Mouse (Mus musculus) inflammation-experienced regulatory T-cells, adult 6 months (primary cell): ENCODE measurements around the gene Nol4l. TPM values are rescaled to one million over a fixed set of nuclear protein-coding genes. Genes with fewer than 3 reads are reported as not detected.
"Not testable (repeated sequence)": the region's sequence is repeated elsewhere in the genome, so short reads cannot be mapped to it uniquely, and the experiment has no call there.

ENCODE experiments used
- ATAC-seq: one replicate; pipeline ENCODE4 v1.8.0; 2017
- polyA plus RNA-seq, 3 experiments: library from polyadenylated mRNA; unstranded; fragments of 100-300 nt; shearing (Covaris generic); gene quantifications; one replicate each; pipeline ENCODE4 v1.2.1; 2017

Nol4l gene
- polyA plus RNA-seq, 3 experiments from 2014 or later = 2.4 to 3.9 (median 2.4) TPM

DNA sequence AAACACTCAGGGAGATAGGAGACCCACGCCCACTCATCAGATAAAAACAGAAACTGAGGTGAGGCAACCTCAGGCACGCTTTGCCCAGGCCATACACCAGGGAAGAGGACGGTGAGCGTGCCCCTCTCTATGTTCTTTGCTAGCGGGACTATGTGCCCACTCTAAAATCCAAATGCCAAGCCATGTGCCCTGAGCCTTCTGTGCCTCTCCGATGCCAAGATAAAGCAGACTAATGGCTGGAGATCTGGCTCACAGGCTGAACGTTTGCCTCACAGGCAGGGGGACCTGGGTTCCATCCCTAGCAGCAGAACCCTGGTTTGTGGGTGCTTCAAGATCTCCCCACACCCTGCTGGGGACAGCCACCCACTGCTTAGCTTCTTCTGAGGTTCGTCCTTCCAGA lies 19.6 kb downstream of the Nol4l start:
- ATAC-seq = no peak

DNA sequence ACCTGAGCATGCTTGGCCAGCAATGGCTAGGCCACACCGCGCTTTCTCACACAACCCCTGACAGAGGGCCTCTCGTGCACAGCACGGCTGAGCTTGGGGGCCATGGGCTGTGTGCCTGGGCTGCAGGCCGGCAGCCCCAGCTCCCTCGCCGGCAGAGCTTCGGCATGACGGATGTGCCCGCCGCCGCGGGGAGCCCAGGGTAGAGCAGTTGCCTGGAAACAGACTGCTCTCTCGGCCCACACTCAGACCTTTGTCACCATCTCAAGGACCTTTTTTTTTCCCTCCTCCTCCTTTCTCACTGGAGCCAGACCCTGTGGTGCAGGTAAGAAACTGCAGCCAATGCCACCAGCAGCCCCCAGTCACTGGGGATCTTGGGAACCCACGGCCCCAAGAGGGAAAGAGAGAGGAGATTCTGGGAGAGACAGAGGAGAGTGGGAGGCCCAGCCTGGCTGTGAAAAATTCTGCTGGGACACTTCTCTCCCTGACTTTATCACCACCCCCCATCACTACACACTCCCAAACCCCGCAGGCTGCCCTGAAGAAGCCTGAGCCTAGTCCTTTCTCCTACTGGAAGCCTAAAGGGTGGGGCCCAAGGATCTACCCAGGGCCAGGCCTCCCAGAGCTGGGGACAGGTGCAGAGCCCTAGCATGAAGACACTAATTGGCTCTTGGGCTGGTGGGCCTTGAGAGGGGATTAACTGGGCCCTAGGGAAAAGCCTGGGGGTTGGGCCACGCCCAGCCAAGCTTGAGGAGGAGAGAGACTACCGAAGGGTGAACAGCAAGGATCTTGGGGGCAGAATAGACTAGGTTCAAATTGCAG lies 20.4 kb downstream of the Nol4l start:
- ATAC-seq = no peak

DNA sequence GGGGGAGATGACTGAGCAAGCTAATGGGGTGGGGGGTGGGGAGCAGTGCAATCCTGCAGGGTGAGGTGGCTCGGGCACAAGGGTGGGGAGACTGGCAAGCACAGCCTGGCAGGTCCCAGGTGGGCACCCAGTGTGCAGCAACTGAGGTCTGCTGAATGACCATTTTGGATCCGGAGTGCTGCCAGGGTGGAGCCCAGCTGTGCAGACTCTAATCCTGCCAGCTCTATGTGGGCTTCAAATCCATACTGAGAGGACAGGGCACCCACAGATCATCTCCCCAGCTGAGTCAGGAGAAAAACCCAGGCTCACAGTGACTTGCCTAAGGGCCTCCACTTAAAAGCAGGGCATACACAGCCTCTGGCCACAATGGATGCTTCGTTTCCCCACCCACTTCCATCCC lies 21.4 kb downstream of the Nol4l start:
- ATAC-seq = no peak

DNA sequence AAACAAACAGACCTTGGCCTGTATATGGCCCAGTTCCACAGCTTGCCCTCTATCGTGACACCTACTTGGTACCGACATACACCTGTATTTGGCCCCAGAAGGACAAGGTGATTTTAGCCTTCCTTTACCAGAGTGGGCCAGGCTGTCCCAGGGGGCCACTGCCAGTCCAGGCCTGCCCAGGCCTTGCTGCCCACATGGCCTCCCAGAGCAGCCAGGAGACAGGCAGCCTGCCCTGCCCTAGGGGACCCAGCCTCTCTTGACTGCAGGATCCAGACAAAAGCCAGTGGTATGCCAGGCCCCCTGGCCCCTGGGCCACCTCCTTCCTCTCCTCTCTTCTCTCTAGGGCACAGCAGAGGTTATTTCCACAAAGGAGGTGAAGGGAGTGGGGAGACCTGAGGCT lies 21.8 kb downstream of the Nol4l start:
- no peak for ATAC-seq

DNA sequence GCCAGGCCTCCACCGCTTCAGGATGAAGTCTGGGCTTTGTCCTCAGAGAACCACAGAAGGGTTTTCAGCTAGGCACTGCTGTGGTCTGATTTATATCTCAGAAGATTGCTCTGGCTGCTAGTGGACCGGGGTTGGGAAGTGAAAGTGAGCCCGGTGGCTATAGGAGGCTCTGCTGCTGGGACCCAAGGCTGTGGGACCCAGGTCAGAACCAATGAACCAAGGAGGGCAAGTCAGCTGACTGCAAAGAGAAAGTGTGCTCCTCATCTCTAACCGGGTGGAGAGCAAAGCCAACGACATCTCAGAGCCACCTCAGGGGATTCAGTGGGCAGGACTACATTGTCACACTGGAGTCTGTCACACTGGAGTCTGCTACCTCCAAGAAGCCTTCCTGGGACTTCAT lies 23.4 kb downstream of the Nol4l start:
- ATAC-seq = no peak

DNA sequence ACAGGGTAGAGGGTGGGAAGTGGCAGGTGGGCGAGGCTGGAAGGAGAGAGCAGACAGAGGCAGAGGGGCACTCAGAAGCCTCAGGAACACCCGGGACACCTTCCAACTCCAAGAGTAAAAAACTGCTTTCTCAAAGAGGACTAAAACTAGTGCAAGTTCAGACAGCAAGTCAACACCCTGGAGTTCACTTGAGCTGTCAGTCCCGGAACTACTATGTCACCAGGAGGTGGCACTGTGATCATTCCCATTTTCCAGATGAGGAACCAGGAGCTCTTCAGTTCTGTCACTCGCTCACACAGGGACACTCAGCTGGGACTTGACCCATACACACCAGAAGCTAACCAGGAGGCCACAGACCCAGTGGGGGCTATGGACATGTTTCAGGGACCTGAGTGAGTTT lies 30.6 kb downstream of the Nol4l start:
- no peak for ATAC-seq

DNA sequence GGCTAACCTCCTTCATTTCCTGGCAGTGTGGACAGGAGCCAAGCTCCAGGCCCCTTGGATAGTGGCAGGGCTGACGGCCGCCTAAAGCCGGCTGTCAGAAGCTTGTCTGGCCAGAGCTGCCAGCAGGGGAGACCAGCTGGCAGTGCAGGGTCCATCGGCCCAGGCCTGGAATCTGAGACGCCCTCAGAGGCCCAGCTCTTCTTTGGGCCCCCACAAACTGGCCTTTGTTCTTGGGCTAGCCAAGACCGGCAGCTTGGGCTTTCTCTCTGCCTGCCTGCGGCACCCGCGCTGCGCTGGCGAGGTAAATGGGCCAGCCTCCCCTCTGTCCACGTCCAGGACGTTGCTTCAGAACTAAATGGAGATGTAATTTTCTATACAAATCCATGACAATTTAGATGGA lies 32.9 kb downstream of the Nol4l start:
- ATAC-seq = no peak

DNA sequence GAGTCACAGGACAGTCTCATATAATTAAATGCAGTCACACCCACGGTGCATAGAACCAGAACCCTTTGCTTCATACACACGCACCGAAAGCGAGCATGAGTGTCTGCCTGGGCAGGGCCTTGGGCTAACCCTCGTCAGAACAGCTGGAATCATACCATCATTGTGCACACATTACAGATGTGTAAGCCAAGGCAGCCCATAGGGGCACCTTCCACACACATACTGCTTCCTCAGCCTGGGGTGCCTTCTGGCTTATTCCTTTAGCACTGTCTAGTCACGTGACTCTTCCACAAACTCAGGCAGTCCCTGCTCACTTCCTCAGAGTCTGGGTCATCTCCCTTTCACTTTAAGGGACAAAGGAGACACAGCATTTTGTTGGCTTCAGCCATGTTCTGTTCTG lies 33.5 kb downstream of the Nol4l start:
- no peak for ATAC-seq

DNA sequence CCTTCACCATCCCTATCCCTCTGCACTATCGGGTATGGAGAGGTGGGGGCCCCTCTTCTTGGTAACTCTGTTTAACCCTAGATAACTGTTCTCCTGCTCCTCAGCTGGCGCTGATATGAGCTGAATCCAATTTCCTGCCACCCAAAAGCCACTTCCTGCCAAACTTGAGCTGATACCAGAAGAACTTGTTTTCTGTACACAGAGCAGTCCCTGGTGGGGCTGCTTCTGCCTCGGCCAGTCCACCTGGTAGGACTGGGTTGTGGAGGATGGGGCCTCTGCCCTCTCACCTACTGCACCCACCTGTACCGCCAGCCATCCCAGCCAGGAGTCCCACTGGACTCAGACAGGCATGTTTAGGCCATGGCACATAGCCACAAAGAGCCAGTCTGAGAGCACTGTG lies 34.0 kb downstream of the Nol4l start:
- peak; percentile 42 for ATAC-seq

DNA sequence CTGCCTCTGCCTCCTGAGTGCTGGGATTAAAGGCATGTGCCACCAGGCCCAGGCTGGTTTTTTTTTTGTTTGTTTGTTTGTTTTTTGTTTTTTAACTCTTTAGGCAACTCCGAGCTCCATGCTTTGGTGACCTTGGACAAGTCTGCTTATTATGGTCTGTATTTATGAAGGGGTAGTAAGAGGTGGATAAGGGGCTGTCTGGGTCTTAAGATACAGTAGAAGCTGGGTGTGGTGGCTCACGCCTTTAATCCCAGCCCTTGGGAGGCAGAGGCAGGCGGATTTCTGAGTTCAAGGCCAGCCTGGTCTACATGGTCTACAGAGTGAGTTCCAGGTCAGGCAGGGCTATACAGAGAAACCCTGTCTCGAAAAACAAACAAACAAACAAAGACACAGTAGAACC lies 34.4 kb downstream of the Nol4l start:
- not testable (repeated sequence) for ATAC-seq

DNA sequence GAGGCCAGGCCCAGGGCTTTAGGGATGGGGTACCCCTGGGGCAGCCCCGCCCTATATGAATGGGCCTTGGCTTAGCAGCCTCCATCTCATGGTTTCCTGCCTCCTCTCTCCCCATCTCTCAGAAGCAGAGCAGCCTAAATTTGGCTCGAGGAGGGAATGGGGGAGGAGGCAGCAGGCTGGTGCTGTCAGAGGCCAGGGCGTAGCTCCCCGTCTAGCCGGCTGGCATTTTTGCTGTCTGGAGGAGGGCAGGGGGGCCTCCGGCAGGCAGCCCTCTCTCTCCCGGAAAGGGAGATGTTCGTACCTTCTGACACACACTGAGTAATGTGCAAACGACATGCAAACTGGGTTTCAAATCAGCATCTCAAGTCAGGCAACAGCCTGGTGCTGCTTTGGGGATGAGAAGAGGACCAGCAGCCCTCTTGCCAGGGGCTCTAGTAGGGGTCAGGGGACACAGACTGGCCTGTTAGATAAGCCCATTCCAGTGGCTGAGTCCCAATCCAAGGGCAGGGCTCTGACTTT lies 35.4 kb downstream of the Nol4l start:
- ATAC-seq = peak; percentile 35

DNA sequence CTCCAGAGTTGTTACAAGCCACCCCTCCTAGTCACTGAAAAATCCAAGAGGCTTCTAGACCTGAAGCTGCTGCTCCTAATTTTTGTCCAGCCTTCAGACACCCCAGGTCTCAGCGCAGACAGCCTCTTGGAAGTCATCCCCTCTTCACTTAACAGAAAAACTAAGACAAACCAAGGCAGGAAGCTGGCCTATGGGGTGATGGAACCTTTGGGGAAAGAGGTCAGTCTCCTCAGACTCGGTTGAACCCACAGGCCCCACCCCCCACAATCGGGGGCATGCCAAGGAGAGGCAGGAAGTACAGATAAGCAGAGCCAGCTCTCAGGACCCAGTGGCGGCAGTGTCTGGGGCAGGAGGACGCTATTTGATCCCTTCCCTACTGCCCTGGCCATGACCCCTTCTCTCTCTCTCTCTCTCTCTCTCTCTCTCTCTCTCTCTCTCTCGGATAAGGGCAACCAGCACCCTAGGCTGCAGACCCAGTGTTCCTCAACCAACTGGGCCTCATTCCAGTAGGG lies 35.9 kb downstream of the Nol4l start:
- peak; percentile 22 for ATAC-seq

DNA sequence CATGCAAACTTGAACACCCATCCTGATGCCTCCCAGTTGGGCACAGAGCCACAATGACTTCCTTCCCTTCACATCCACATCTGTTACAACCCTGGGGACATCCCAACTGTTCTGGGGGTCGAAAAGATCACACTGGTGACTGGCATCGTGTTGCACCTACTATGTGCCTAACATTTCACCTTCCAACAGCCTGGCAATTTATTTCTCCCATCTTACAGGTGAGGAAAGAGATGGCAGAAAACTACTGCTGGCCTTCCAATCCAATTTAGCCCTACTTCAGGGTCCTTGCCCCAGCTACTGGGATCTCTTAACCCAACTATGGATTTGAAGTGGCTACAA lies 36.4 kb downstream of the Nol4l start:
- ATAC-seq = no peak

DNA sequence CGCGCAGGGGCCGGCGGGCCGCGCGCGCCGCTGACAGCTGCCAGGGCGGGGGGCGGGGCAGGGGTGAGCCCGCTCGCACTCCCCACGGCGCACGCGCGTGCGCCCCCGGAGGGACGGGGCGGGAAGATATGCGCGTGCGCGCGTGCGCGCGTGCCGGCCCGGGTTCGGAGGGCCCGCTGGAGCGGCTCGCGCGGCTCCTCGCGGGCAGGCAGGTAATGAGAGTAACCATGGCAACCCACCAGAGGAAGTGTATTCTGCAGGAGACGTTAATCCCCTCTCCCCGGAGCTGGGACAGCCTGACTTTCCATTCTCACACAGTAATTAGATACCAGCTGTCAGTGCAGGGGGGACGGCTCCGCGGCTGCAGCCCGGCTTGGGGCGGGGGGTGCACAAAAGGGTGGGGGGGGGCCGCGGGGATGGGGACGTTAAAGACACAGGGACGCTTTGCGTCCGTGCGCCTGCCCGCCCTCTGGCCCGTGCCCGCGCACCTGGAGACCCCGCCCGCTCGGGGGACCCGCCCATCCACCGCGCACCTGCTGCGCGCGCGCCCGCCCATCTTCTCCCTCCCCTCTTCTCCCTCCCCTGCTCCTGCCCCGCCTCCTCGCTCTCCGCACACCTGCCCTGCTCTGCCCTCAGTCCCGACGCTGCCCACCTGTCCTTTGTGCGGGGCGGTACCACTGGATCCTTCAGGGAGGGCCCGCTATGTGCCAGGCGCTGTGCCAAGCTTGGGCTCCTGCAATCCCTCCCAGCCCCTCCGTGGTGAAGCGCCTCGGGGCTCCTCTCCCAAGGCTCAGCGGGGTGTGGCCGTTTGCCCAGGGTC lies 37.0 kb downstream of the Nol4l start, which contains the start of gene 4930404H24Rik:
Gene 4930404H24Rik, plus strand, starts transcription at position 218 of the 820 bp plus-strand sequence.
- ATAC-seq = peak; percentile 49

DNA sequence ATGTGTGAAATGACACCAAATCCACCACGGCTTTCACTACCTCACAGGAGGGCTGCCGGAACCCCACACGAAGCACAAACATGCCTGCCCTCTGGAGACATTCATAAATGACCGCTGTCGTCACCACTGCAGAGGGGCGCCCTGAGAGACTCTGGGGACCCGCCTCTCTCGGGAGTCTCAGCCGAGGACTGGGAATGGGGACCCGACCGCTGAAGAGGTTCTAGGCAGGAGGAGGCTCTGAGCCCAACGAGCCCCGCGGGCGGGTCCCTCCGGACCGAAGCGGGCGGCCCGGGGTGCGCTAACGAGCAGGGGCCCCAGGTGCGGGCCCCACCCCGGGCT lies 37.6 kb downstream of the Nol4l start:
- no peak for ATAC-seq

DNA sequence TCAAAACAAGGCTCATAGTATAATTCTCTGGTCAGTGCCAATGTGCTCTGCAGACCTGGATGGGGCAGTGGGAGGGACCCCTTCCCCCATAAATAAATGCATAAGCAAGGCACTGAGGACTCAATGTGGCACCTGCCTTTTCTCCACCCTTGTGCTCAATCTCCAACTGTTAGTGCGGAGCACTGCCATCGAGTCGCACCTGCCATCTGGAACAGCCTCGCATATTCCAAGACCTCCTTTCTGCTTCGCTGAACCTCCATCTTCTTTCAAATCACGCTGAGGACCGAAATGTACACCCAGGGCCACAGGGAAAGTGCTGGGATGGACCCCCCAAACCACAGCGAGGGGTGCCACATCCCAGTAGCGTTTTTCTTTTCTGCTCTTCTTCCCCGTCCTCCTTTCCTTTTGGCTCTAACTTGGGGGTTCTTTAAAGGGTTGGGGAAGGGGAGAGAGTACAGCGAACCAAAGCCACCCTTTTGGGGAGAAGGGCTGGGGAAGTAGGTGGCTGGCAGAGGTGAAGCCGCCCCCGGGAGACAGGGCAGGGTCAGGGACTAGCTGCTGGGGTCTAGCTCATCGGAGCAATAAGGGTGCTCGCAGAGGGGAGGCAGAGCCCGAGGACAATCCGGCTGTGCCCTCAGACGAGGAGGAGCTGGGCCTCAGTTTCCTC lies 38.1 kb downstream of the Nol4l start:
- no peak for ATAC-seq

DNA sequence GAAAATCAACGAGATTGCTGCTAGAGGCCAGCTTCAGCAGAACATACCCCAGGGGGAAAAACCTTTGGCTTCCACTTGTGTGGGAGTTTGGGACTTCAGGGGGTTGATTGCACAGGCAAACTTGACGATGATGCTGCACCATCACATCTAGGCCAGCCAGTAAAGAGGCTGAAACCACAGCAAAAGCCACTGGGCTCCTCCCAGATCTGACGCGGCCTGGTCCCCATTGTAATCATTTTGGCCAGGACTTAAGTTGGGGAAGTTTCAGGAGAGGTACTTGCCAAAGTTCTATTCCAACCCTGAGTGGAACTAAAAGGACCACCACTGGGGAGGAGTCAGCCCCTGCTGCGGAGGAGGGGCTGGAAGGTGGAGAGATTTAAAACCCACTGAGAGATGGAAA lies 38.8 kb downstream of the Nol4l start:
- no peak for ATAC-seq

DNA sequence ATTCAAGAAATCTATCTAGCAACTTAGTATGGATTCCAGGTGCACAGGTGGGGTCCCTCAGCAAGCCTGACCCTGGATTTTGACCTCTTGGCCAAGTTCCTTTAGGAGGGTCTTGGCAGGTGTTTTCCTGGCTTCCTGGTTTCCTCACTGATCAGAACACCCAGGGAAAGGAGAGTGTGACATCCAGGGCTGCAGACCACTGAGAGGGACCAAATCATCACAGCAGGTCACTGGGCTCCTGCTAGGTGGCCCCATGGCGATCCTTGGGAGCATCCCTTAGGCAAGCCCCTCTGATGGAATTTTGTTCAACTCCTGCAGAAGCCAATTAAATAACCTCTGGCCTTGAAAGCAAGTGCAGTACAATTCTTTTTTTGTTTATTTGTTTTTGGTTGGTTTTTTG lies 39.7 kb downstream of the Nol4l start:
- no peak for ATAC-seq

DNA sequence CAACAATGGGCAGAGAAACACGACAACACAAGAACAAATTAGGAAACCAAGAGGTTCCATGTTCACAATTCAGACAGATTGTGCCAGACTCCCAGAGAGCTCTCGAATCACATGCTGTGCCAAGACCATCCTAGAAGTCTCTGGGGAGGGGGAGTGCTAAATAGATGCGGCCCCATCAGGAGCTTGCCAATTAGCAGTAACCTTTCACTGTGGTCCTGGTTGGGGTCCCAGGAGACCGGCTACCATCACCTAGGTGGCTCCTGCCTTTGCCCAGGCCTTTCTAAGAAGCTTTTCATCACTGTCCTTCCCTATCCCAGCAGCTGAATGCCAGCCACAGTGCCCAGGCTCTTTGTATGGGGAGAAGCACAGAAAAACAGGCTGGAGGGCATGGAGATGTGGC lies 45.7 kb downstream of the Nol4l start:
- ATAC-seq = no peak

DNA sequence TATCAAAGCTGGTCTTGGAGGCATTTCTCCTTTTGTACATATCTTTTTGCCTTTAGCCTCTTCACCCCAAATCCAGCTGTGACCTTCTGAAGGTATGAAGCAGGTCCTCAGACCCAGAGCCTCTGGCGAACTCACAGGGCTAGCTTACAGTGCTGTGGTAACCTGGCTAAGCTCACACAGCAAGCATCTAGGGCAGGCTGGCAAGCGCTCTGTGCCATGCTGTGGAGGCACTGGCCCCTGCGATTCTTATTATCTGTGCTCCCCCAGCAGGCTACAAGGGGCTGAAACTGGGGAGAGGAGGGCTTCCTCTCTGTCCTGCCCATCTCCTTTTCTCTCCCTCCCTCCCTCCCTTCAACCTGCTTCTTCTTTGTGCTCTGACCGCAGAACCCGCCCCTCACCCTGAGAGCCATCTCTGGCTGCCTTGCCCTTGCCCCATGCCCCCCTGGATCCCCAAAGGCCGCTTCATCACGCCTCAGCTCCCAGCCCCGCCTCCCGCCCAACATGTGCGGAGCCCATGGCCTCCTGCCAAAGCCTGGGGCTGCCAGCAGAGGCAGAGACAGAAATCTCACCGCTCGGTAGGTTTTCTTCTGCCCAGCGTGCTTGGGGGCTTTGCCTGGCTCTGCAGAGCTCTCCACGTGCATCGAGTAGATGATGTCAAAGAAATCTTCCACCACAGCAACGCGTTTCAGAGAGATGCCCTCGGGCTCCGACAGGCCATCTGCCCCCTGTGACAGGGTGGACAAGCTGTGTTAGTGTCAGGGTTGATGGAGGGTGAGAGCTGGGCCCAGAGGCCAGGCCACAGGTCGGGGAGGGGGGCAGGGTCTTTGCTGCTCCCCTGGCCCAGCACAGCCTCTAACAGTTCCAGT lies 46.4 kb downstream of the Nol4l start:
- ATAC-seq = no peak

DNA sequence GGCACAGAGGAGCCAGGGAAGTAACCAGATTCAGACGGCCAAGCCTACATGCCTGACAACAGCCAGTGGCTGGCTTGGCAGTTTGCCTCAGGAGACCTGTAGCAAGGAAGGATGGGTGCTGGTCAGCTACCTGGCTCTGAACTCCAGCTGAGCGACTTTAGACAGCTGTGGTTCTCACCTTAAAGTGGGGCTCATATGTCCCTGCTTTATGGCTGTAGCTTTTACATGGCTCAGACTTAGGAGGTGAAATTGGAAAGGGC lies 48.0 kb downstream of the Nol4l start:
- ATAC-seq = no peak

DNA sequence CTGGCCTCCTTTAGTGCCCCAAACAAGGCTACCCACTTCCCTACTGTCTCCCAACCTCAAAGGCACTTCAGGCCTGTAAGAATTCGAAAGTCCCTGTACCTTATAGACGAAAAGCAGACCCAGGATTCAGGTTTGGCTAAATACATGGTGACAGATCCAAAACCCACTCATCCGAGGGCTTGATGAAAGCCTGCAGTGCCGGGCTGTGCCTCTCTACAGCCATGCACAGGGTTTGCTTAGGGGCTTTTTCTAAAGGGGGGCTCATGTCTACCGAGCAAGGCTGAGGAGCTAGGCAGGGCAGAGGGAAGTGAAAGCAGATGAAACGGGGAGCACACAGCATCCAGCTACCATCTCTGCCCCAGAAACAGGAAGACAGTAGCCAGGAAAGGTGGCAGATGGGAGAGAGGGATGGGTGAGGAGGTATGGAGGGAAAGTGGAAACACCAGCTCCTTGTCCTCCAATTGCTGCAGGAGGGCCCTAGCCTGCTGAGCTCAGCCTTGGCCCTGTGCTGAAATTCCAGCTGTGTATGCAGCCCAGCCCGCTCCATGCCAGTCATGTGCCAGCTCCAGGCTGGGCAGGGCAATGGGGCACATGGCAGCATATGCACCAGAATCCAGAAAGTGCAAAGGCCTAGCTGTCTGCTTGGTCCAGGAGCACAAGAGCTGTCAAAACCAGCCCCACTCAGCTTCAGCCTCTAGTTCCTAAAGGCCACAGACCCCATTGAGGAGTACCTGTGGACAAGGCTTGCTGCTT lies 48.5 kb downstream of the Nol4l start:
- no peak for ATAC-seq
